Mouse (Mus musculus) forebrain, embryonic 14.5 days (tissue): ENCODE measurements at regions not wholly inside any gene's neighbourhood (a gene's known extent, or its start where the extent isn't known, plus 50 kb on each side); places are given as distances from the start of the nearest gene placed in this dataset.

Experiments
- ATAC-seq: fragments of 200-750 bp; cut with Nextera tagmentation; 2 replicates; pipeline ENCODE4 v1.8.0; 2017; ENCODE audit warnings: mild to moderate bottlenecking, moderate library complexity
- DNase-seq: peaks from one replicate; pipeline ENCODE4 v3.0.0-alpha.2; 2015; ENCODE audit warnings: low spot score
- H3K27ac ChIP-seq: fragments of 300-500 bp; sonication (generic); 2 replicates; pipeline ENCODE4 v1.5.1; 2014; ENCODE audit warnings: low read depth, mild to moderate bottlenecking, control low read depth, low read length, moderate library complexity
- H3K27me3 ChIP-seq: fragments of 300-500 bp; sonication (generic); replicated peaks from 2 replicates; pipeline ENCODE4 v1.6.1; 2014; ENCODE audit warnings: low read length, control low read depth, mixed read lengths; ENCODE audit not compliant: control insufficient read depth, insufficient read depth
- H3K36me3 ChIP-seq: fragments of 300-500 bp; sonication (generic); 2 replicates; pipeline ENCODE4 v1.6.1; 2014; ENCODE audit warnings: low read length, control low read depth; ENCODE audit not compliant: control insufficient read depth, insufficient read depth
- H3K4me1 ChIP-seq: fragments of 300-500 bp; sonication (generic); 2 replicates; pipeline ENCODE4 v1.6.1; 2014; ENCODE audit warnings: antibody characterized with exemption, low read length, control low read depth; ENCODE audit not compliant: control insufficient read depth, insufficient read depth
- H3K4me2 ChIP-seq: fragments of 300-500 bp; sonication (generic); 2 replicates; pipeline ENCODE4 v1.6.1; 2014; ENCODE audit warnings: mild to moderate bottlenecking, control low read depth, low read length
- H3K4me3 ChIP-seq: fragments of 300-500 bp; sonication (generic); 2 replicates; pipeline ENCODE4 v1.5.1; 2014; ENCODE audit warnings: low read depth, low read length, control low read depth
- H3K9ac ChIP-seq: fragments of 300-500 bp; sonication (generic); 2 replicates; pipeline ENCODE4 v1.6.1; 2014; ENCODE audit warnings: mild to moderate bottlenecking, low read length, control low read depth, moderate library complexity
- H3K9me3 ChIP-seq: fragments of 300-500 bp; sonication (generic); replicated peaks from 2 replicates; pipeline ENCODE4 v1.6.1; 2016; ENCODE audit warnings: low read length, control low read depth, mixed read lengths; ENCODE audit not compliant: control insufficient read depth
- WGBS: fragments of 180-500 bp; shearing (Covaris S2); extraction: QIAGEN DNeasy Blood & Tissue Kit; methylation state at CpG from one replicate; pipeline ENCODE4 v1.1.7; 2014; 5-methylcytosine and 5-hydroxymethylcytosine counted together

- H3K9ac ChIP-seq = no peak overlapping the region
- 89% methylated on average over 5 of the region's 5 CpGs for WGBS
- H3K4me2 ChIP-seq = no peak overlapping the region
- no peak overlapping the region for H3K27ac ChIP-seq
- H3K27me3 ChIP-seq = no peaks in the 10 kb centered on the region
- H3K36me3 ChIP-seq = no peaks in the 10 kb centered on the region
- H3K4me3 ChIP-seq = no peak overlapping the region
- no peaks in the 10 kb centered on the region for H3K9me3 ChIP-seq
- H3K4me1 ChIP-seq = no peaks in the 10 kb centered on the region
- DNase-seq = no peak
- no peak for ATAC-seq
Measured at GRCm38 (mm10) chr3:143586653-143587052, 618.4 kb downstream of the Lmo4 start.

GRCm38 (mm10) chr3:143584692-143585603 is 620.1 kb downstream of the Lmo4 start:
- Histone ChIP-seq H3K4me1 (no peaks in the 10 kb centered on the region), H3K36me3 (no peaks in the 10 kb centered on the region), H3K27ac (no peak overlapping the region), H3K27me3 (no peaks in the 10 kb centered on the region), H3K9ac (no peak overlapping the region), H3K4me3 (no peak overlapping the region), H3K4me2 (no peak overlapping the region), H3K9me3 (no peaks in the 10 kb centered on the region)
- ATAC-seq (no peak), DNase-seq (no peak)
- 87% methylated on average over 6 of the region's 6 CpGs for WGBS

GRCm38 (mm10) chr3:143576338-143577007 is 628.5 kb downstream of the Lmo4 start:
- 76% methylated on average over 7 of the region's 7 CpGs for WGBS
- no peak overlapping the region for H3K9ac ChIP-seq
- DNase-seq (no peak), ATAC-seq (no peak)
- H3K9me3 ChIP-seq = no peaks in the 10 kb centered on the region
- H3K4me2 ChIP-seq = no peak overlapping the region
- H3K36me3 ChIP-seq = no peaks in the 10 kb centered on the region
- no peak overlapping the region for H3K27ac ChIP-seq
- no peak overlapping the region for H3K4me3 ChIP-seq
- no peaks in the 10 kb centered on the region for H3K4me1 ChIP-seq
- no peaks in the 10 kb centered on the region for H3K27me3 ChIP-seq

GRCm38 (mm10) chr3:143575737-143576136 is 629.3 kb downstream of the Lmo4 start:
- no peak overlapping the region for H3K4me3 ChIP-seq
- H3K4me2 ChIP-seq = no peak overlapping the region
- no peaks in the 10 kb centered on the region for H3K36me3 ChIP-seq
- H3K9me3 ChIP-seq = no peaks in the 10 kb centered on the region
- WGBS = 82% methylated on average over 8 of the region's 8 CpGs
- H3K9ac ChIP-seq = no peak overlapping the region
- ATAC-seq (no peak), DNase-seq (no peak)
- H3K27ac ChIP-seq = no peak overlapping the region
- H3K4me1 ChIP-seq = no peaks in the 10 kb centered on the region
- H3K27me3 ChIP-seq = no peaks in the 10 kb centered on the region

GRCm38 (mm10) chr3:143574035-143574864 is 630.8 kb downstream of the Lmo4 start:
- Histone ChIP-seq H3K27ac (no peak overlapping the region), H3K4me3 (no peak overlapping the region), H3K4me2 (no peak overlapping the region), H3K27me3 (no peaks in the 10 kb centered on the region), H3K36me3 (no peaks in the 10 kb centered on the region), H3K9me3 (no peaks in the 10 kb centered on the region), H3K4me1 (no peaks in the 10 kb centered on the region), H3K9ac (no peak overlapping the region)
- ATAC-seq = no peak
- DNase-seq = no peak
- 74% methylated on average over 10 of the region's 10 CpGs for WGBS

GRCm38 (mm10) chr3:143569930-143570329 is 635.1 kb downstream of the Lmo4 start:
- no peak overlapping the region for H3K4me2 ChIP-seq
- H3K36me3 ChIP-seq = no peaks in the 10 kb centered on the region
- H3K9me3 ChIP-seq = no peaks in the 10 kb centered on the region
- H3K27ac ChIP-seq = no peak overlapping the region
- no peaks in the 10 kb centered on the region for H3K27me3 ChIP-seq
- DNase-seq = no peak
- WGBS = 49% methylated on average over 6 of the region's 6 CpGs
- no peak for ATAC-seq
- no peaks in the 10 kb centered on the region; the same call in 1 of the 2 replicates for H3K4me1 ChIP-seq
- H3K9ac ChIP-seq = no peak overlapping the region
- H3K4me3 ChIP-seq = no peak overlapping the region

- Histone ChIP-seq H3K4me3 (no peak overlapping the region), H3K36me3 (no peaks in the 10 kb centered on the region), H3K4me1 (peaks cover 3% of the 10 kb centered on the region), H3K9me3 (no peaks in the 10 kb centered on the region), H3K27ac (no peak overlapping the region), H3K4me2 (no peak overlapping the region), H3K27me3 (no peaks in the 10 kb centered on the region), H3K9ac (no peak overlapping the region)
- ATAC-seq = no peak
- no peak for DNase-seq
- WGBS = 87% methylated on average over 4 of the region's 4 CpGs
Measured at GRCm38 (mm10) chr3:143565067-143565466, 640.0 kb downstream of the Lmo4 start.

GRCm38 (mm10) chr3:143542811-143543210 is 661.0 kb upstream of the Pkn2 start:
- no peaks in the 10 kb centered on the region for H3K36me3 ChIP-seq
- H3K4me3 ChIP-seq = no peak overlapping the region
- H3K27ac ChIP-seq = no peak overlapping the region
- no peak for ATAC-seq
- no peaks in the 10 kb centered on the region for H3K4me1 ChIP-seq
- 62% methylated on average over 3 of the region's 3 CpGs for WGBS
- no peak overlapping the region for H3K9ac ChIP-seq
- DNase-seq = no peak
- no peaks in the 10 kb centered on the region for H3K27me3 ChIP-seq
- H3K4me2 ChIP-seq = no peak overlapping the region
- no peaks in the 10 kb centered on the region for H3K9me3 ChIP-seq
